Mouse (Mus musculus): ENCODE data around the gene Gm12830. TPM values are rescaled to one million over a fixed set of nuclear protein-coding genes. Genes with fewer than 3 reads are reported as not detected.

The Gm12830 gene
- polyA plus RNA-seq (2021; fragmentation: Nextera tagmentation), result not detected in 2 replicates
- long read RNA-seq, experiment 1, result 0 reads
- long read RNA-seq, experiment 2, result 0 reads

DNA sequence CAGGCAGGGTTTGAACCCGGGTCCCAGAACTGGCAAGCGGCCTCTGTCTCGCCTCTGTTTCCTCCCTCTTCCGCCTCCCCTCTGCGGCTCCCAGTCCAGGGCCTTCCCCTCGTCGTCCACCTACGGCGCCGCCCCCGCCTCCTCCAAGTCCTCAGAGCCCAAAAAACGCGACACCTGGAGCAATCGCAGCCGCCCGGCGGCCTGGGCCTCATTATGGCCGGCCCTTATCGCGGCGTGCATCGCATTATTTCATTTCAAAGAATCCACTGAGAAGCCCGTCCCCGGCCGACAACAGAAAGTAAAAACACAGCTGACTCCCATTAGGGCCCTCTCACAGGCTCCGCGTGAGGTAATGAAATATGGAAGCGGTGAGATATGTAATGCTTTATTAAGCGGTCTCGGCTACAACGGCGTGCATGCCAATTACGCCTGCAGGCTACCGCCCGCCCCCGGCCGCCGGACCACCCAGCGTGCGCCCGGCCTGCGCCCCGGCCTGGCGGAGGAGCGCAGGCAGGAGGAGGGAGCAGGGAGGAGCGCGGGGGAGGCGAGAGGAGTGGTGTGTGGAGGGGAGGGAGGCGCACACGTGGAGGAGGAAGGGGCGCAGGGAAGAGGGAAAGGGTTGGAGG lies at the start of gene Gm12830:
Gm12830 (plus strand) TSS at position 156 of the 626 bp plus-strand sequence.

Other genes with a start within 250 kb of the Gm12830 start
- not detected in 2 replicates for gene Foxd2, start 87.2 kb downstream of the Gm12830 start, polyA plus RNA-seq (2021; fragmentation: Nextera tagmentation)
- not detected in 2 replicates for gene Foxe3, start 104.3 kb downstream of the Gm12830 start, polyA plus RNA-seq (2021; fragmentation: Nextera tagmentation)
- 73.9 and 82.7 TPM in 2 replicates for gene Cmpk1, start 165.5 kb downstream of the Gm12830 start, polyA plus RNA-seq (2021; fragmentation: Nextera tagmentation)
- gene Stil, start 178.4 kb downstream of the Gm12830 start, polyA plus RNA-seq (2021; fragmentation: Nextera tagmentation), result 0.19 and 0.23 TPM in 2 replicates
- gene Tal1, start 234.7 kb downstream of the Gm12830 start, polyA plus RNA-seq (2021; fragmentation: Nextera tagmentation), result 0.23 and 0.29 TPM in 2 replicates

Measured in left cerebral cortex, adult 6 months (tissue).